Mouse (Mus musculus) Muller cell, postnatal 12 days (primary cell): ENCODE measurements at regions not wholly inside any gene's neighbourhood (a gene's known extent, or its start where the extent isn't known, plus 50 kb on each side); places are given as distances from the start of the nearest gene placed in this dataset.

ENCODE experiments used
- DNase-seq: peaks from one replicate; pipeline ENCODE4 v3.0.0-alpha.2; 2015; ENCODE audit errors: inconsistent ontology term

- no peak for DNase-seq
Observed at GRCm38 (mm10) chr2:48619042-48619441, 194.9 kb upstream of the Acvr2a start.

DNA sequence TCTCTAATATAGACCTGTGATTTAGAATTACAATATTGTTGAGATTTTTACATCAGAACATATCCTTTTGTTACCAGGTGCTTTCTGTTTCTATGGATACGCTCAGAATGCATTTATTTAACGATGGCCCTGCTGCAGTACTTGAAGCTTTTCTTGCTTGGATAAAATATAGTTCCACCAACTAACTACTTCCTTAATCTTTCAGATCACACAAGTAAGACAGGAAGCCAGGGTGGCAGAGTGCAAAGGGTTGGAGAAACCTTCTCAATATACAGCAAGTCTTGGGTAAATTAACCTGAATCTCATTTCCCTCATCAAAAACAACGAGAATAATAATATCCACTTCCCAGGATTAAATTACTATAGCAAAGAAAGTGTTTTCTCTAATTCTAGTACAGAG lies 193.1 kb upstream of the Acvr2a start:
- no peak for DNase-seq

GRCm38 (mm10) chr2:48622316-48622715 lies 191.6 kb upstream of the Acvr2a start:
- no peak for DNase-seq

GRCm38 (mm10) chr2:48624040-48624439 lies 189.9 kb upstream of the Acvr2a start:
- DNase-seq = no peak

- DNase-seq = no peak
Observed at GRCm38 (mm10) chr2:48624461-48624860, 189.4 kb upstream of the Acvr2a start.

GRCm38 (mm10) chr2:48627011-48627410 lies 186.9 kb upstream of the Acvr2a start:
- DNase-seq = no peak

DNA sequence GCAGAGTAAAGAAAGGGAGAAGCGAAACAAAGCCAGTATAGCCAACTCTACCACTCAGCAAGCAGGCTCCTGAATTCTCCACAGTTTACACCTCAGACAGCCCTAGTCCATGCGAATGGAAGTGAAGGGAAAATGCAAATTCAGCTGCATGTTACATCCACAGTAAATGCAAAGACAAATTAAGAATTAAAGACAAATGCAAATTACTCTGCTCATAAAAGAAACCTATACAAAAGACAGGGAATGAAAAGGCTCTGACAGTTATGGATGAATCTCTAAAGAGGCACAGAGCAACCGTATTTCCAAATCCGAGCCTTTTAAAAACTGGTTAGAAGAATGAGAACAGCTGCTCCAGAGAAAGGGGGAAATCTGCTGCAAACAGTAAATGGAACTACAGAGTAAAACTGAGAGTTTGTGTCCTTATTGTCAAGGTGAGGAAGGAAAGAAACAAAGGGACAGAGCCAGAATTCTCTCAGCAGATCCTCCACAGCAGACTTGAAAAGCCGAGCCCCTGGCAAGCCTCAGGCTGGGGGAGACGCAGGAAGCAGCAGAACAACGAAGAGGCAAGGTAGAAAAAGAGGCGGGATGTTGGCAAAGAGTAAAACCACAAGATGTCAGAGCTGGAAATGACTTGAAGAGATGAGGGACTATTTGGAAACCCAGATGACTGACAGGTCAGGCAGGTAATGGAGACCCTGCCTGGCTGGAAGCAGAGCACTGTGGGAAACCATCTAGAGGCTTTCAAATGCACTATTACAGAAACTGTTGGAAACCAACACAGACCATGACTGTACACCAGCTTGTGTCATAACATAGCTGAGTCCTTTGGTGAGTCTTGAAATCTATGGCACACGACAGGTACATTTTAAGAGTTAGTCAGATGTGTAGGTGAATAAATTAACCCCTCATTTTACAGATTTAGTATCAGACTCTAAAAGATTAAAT lies 184.5 kb upstream of the Acvr2a start:
- DNase-seq = no peak

GRCm38 (mm10) chr2:48634456-48635174 lies 179.3 kb upstream of the Acvr2a start:
- peak; percentile 98 for DNase-seq

- no peak for DNase-seq
Observed at GRCm38 (mm10) chr2:48636108-48636507, 177.8 kb upstream of the Acvr2a start.

GRCm38 (mm10) chr2:48644114-48644513 lies 169.8 kb upstream of the Acvr2a start:
- DNase-seq = no peak

DNA sequence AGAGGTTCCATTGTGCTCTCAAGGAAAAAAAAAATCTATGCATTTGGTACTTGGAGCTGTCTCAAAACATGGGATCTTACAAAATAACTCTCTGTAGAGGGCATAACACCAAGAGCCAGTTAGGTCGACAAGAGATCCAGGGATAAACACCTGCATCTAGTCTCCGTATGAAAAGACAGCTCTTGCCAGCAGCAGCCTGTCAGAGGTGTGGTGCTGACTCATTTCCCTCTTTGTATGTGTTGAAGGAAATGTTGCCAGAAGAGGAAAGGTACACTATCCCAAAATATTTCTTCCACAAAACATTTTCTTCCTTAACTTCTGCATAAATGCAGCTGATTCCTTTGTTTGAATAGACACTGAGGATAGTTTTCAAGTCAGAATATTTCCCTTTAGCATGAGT lies 163.6 kb upstream of the Acvr2a start:
- DNase-seq = no peak

DNA sequence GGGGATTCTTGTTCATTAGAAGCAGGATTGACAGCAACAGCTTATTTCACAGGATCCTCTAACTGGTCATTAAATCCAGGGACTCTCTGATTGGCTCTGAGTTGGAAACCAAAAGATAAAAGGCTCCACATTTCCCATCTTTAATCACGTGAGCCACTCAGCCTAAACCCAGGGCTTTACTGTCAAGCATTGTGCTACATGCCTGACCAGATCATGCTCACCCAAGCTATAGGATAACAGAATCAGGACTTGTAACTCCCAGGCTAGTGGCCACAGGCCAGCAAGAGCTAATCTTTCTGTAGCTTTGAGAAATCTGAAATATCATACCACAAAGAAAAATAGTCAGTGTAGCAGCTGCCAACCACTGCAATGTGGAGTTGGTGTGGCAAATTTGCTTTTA lies 152.7 kb upstream of the Acvr2a start:
- DNase-seq = no peak

DNA sequence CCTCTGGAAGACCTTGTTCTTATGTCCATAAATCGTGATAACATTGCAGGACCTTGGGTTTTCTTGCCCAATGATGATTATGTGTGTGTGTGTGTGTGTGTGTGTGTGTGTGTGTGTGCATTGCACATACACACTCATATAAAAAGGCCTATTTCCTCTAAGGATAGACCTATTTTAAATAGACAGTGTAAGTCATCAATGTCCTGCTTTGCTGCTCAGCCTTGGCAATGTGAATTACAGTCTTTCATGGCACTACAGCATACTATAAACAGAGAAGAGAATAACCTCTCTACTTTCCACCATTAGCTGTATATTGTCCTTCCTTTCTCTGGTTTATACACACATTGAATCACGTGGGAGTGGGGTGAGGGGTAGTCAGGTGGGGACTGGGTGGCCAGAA lies 148.8 kb upstream of the Acvr2a start:
- DNase-seq = no peak

DNA sequence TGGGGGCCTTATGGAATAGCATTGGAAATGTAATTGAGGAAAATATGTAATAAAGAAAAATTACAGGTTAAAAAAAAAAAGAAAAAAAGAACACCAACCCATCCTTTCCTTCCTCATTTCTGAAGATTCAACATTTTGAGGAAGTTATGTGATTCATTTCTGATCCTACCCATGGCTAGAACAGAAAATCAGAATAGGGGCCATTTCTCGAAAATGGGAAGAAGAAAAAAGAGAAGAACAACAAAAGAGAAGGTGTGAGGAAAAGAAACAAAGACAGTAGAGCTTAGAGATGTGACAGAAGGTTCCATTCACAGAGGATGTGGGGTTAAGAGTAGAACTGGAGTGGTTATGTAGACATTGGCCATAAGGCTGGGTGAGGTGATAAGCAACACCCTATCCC lies 124.8 kb upstream of the Acvr2a start:
- no peak for DNase-seq

DNA sequence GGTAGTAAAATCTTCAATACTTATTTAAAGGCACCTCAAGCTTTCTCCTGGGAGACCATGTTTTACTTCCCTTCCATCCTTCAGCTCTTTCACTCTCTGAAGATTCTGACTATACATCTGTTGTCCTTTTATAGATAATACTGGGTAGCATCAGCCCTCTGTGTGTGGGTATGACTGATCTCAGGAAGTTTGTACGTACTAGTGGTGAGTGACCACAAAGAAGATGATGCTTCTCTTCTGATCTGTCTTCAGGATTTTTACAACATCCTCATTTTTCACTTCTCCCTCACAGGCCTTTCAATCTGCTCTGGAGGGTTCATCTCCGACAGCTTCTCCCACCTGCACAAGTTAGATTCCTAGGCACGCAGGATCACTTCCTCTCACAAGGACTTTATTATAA lies 119.4 kb upstream of the Acvr2a start:
- DNase-seq = no peak

GRCm38 (mm10) chr2:48700886-48701285 lies 113.0 kb upstream of the Acvr2a start:
- DNase-seq = no peak

DNA sequence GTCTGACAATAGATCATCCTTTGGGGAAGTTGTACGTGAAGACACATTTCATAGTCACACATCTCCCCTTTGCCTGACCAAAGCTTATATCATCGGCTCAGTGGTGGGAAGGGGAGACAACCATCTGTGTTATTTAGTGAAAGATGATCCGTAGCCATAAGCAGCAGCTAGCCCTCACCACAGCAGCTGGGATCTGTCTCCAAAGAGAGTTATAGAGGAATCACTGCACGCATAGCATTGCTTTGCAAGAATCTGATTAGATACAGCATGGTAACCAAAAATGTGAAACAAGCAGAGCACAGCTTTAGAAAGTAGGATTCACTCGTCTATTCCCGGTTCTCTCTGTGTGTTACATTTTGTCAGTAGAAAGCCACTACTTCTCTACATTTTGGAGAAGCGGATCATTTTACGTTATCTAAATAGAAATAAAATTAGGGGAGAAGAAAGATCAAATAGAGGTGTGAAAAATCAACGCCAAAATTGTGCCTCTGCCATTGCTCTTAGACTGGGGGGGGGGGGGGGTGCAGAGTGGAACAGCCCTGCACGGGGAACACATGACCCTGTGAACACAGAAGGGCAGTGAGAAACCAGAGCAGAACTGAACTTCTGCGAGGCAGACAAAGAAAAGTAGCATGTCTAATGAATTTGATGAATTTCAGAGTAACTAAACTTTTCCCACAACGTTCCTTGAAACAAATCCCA lies 108.7 kb upstream of the Acvr2a start:
- DNase-seq = no peak

GRCm38 (mm10) chr2:48705805-48706150 lies 108.1 kb upstream of the Acvr2a start:
- DNase-seq = no peak

- no peak for DNase-seq
Observed at GRCm38 (mm10) chr2:48706188-48706587, 107.7 kb upstream of the Acvr2a start.

DNA sequence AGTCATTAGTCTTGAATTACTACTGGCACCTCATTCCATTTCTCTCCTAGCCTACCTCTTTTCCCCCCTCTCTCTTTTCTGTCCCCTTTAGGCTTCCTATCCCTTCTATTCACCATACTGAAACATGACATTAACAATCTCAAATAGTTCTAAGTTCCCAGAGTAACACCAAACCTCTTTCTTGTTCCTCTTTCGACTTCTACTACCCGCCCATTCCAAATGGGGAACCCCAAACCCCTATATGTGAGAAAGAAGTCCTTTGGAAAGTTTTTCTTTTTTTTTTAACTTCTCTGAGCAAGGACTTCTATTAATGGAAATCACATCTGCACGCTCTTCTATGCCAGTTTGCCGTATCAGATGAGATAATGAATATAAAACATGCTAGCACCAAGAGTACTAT lies 97.7 kb upstream of the Acvr2a start:
- no peak for DNase-seq

DNA sequence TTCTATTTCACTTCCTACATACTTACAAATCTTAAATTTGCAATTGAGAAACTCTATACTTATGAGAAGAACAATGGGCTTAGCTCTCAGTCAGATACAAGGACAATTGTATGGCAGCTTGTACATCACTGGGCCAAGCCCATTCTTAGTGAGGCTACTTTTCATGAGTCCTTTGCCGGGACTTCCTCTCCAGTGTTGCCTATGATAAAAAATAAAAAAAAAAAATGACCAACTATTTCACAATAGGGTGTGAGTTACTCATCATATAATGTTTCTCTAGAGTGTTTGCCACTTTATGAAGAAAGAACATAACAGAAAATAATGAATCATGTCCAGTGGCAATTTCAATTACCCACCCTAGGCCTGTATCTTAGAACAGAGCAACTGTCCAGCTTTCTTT lies 96.1 kb upstream of the Acvr2a start:
- no peak for DNase-seq

DNA sequence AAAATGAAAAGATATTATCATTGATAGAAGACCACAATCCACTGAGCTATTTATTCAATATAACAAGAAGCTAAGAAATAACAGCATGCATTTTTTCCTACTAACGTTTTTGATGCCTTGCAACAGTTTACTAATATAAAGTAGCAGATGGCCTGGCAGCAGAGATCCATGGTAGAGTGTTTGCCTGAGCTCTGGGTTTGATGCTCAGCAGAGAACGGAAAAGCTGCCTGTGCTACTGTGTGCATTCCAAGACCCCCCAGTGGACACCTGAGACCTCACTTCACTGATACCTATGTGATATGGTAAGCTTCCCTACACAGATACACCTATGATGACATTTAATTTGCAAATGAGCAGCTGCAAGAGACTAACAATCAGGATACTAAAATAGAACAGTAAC lies 95.6 kb upstream of the Acvr2a start:
- DNase-seq = no peak

DNA sequence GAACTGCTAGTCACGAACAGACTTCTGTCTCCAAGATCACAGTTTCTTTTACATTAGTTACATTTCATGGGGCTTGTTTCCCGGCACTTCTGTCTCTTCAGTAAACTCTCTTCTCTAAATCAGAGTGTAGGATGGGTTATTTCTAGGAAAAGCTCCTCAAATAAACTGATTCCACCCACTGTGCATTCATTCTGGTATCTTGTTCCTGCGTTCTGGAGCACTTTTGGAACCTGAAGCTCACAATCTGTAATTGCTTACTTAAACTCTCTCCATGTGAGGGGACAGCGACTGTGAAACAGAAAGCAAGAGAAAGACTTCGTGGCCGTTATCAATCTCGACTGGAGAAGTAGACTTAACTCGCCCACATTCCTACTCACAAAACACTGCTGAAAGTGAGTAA lies 83.1 kb upstream of the Acvr2a start:
- peak; percentile 31 for DNase-seq
